Mouse (Mus musculus) ES-Bruce4 (cell line): Measurements from ENCODE around the gene Ttc39a.

Source experiments
- CTCF ChIP-seq: IDR thresholded peaks from one replicate; pipeline ENCODE4 v1.8.1; 2011; ENCODE audit warnings: low read depth, low read length
- POLR2A ChIP-seq: IDR thresholded peaks from one replicate; pipeline ENCODE4 v1.8.1; 2011; ENCODE audit warnings: low read length; ENCODE audit not compliant: insufficient read depth

DNA sequence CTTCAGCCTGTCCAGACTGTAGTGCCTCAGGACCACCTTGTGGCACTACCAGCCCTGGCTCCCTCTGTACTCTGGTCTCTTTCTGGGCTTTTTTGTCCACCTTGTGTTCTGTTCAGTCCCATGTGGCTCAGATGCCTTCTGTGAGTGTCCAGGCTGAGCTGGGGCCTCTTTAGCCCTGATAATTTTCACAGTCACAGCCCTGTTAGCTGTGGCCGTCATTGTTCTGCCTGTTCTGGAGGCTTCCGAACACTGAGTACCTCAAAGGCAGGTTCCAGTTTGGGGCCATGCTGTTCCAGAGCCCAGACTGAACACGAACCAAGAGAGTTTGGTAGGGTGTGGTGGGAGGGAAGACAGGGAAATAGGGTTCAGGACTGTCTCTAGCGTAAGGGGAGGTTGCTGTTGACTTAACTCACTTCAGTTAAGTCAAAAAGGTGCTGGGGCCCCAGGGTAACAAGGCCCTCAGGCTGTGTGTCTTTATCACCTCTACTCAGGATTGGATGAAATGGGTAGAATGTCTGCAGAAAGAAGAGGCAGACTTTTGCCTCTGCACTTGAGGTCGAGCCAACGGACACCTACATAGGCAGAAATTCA lies 5.0 kb downstream of the Ttc39a start:
- TF ChIP-seq CTCF (no peak), POLR2A (no peak)
